Mouse (Mus musculus) left cerebral cortex, postnatal 25 days (tissue): ENCODE results near the gene Agpat4. TPM values are rescaled to one million over a fixed set of nuclear protein-coding genes. Genes with fewer than 3 reads are reported as not detected.

Experiments used
- DNase-seq, 2 experiments: peaks; one replicate each; pipeline ENCODE4 v3.0.0; 2022; ENCODE audit warnings: low spot score in 2 of 2, mixed read lengths in 1 of 2
- intact Hi-C: fragments of 180-260 bp; cut with DNase I; formaldehyde crosslinking; loops from one replicate; pipeline ENCODE4 v1.15.1; 2025
- total RNA-seq, 2 experiments: library from RNA; stranded (reverse); gene quantifications; 2 replicates each; pipeline ENCODE4 v1.2.3; 2021

Agpat4 gene
- total RNA-seq, 2 experiments from 2014 or later = 60.5 to 65.6 TPM

DNA sequence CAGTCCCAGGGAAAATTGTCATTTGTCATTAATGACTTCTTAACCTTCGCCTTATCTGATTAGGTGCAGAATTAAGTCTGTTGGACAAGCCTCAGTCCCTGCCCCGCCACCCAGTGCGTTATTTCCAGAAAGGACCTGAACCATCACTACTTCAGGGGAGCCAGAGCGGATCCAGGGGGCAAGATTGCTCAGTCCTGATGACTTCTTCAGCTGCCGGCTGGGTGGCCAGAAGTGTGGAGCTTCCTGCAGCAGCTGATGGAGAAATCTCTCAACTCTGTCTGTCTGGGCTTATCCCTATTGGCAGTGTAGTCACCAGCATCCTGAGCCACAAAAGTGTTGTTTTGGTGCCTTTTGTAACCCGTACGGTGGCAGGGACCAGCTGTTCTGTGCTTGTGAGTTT, 60.8 kb downstream of the Agpat4 start:
- no peak for DNase-seq
- intact Hi-C loops = no loop called here

DNA sequence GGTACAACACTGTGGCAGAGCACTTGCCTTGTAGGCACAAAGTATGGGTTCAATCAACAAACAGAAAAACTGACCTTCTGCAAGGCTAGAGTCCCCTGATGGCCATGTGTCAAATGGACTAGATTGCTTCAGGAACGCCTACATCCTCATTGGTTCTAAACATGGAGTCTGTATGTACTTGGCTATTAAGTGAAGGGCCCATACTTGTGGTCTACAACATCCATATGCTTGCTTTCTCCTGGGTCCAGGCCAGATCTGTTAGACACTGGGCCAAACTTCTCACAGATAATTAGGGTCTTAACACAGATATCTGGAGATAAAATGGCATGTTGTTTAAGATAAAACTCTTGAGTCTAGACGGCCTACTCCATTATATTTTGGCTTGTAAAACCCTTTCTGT, 61.3 kb downstream of the Agpat4 start:
- intact Hi-C loops = no loop called here
- no peak for DNase-seq

DNA sequence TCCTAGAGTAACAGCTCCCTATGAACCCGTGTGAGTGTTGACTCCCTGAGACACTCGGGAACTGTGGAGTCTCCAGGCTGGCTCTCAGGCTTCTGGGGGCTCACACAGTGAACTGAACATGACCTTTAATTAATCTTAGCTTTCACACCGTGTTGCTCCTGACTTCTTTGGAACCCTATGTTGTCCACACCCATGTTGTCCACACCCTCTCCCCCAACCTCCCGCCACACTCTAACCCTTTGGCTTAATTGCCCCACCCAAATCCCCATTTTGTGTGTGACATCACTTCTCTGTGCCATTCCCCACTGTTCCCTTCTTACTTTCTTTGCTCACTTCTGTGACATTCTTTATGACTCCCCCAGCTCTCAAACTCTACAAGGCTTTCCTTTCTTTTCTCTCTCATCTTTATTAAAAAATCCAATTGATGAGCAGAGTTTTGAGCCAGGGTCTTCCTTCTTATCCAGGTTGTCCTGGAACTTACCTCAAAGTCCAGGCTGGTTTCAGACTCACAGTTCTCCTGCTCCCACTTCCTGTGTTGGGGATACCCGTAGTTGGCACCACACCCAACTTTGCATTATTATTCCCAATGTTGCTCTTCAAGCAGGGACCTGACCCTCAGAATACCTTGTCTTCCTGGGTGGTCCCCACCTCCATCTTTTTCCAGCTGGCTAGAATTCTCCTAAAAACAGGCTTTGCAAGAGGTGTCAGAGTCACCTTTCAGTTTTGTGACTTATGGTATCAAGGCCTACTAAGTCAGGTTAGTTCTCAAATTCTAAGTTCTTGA, 64.4 kb downstream of the Agpat4 start:
- DNase-seq = no peak
- intact Hi-C loops = no loop called here

DNA sequence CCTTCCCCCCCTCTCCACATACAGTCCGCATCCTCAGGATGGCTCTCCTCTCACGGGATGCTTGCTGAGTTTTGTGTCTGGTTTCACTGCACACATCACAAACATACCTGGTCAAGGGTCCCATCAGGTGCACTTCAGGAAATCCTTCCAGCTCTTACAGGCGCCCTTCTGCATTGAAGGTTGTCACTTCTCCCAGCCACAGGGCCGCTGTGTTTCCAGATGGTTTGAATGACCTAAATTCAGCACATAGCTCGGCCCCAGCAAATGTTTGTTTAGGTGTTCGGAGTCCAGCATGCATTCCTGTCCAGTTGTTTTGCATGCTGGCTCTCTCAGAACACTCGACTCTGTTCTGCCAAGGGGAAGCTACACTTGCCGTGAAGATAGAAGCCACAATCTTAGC, 65.8 kb downstream of the Agpat4 start:
- intact Hi-C loops = no loop called here
- DNase-seq = no peak

DNA sequence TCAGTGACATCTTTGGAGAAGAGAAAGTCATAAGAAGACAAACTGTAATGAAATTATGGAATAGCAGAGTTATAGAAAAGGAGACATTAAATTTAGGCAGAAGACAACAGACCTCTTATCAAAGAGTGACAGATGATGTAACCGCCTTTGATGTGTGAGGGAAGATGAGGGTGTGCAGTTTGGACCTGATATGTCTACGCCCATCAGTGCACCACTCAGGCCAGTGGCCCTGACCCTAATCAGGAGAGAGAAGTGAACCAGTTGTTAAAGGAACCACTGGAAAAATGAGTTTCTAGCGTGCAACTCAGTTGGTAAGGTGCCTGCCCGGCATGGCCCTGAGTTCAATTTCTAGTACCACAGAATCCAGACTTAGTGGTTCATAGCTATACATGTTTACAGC, 67.4 kb downstream of the Agpat4 start:
- intact Hi-C loops = no loop called here
- DNase-seq = no peak

DNA sequence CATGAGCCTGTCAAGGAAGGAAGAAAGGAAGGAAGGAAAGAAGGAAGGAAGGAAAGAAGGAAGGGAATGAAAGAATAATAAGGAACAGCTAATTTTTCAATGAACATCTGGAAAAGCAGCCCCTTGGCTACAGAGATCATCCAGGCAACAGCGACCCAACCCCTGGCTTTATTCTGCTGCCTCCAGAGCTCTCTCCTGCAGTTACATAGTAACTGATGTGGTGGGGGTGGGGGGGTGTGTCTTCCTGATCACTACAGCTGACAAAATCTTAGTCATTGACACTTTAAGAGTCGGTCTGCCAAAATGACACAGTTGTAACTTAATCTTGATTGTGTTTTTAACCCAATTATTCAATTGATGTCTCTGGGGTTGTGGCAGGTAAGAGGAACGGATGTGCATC, 67.8 kb downstream of the Agpat4 start:
- intact Hi-C loops = no loop called here
- no peak for DNase-seq

DNA sequence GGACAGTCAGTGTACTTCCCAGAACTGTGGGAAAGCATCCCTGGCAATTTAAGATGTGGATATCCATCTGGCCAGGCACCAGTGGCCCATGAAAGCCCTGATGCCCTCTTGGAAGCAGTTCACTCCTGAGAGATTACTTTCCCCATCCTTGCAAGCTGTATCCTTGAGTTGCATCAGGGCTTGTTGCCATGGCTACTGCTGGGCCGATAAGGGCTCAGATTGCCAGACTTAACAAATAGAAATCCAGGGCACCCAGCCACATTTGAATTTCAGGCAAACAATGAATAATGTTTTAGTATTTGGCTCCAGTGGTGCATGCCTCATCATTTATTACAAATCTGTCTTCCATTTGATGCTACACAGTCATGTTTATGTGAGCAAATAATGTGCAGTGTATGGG, 69.3 kb downstream of the Agpat4 start:
- intact Hi-C loops = no loop called here
- peak in 1 of 2 experiments; percentile 52 for DNase-seq

DNA sequence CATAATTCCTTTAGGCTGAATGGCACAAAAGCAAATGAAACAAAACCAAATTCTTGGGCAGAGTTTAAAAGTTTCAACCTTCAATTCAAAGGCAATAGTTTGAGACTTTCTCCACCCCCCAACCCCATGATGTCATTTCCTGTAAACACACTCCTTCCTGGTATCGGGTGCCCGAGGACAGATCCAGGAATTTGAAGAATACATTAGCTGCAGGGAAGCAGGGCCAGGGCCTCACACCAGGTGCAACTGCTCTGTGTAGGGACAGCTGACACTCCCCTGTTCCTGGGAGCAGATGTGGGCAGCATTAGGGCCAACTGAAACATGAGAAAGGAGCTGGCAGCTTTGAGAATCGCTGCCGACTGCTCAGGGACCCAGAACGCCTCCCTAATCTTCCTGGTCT, 76.6 kb downstream of the Agpat4 start:
- DNase-seq = no peak
- intact Hi-C loops = no loop called here

DNA sequence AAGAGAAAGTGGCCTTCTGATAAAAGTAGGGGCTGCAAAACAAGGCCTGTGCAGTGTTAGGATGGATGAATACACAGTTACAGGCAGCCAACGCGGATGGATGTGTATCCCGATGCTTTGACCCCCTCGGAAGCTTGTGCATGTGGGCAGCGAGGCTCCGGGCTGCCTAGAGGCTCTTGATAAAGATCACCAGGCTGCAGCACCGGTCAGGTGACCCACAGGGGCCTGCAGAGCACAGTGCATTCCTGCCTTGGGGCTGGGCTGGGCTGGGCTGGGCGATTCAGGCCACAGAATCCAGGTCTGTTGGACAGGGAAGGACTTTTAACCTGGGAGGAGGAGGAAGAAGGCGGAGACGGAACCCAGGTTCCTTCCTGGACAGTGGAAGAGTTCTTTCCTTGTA, 77.1 kb downstream of the Agpat4 start:
- intact Hi-C loops = no loop called here
- no peak for DNase-seq

DNA sequence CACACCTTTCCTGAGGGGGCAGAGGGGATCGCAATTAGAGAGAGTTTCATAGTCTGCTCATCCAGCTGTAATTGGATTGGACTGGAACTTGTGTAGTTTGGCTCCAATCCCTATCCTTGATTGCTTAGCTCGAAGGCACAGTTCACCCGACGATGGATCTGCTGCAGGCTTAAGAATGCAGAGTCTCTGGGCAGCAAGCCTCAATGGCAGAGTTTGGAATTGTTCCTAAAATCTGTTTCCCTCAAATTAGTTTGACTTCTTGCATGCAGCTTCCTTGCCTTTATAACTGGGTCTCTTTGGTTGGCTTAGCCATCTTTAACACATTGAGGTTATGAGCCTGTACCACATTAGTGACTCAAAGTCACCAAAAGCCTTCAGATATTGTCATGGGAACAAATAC, 81.4 kb downstream of the Agpat4 start:
- intact Hi-C loops = no loop called here
- DNase-seq = no peak

DNA sequence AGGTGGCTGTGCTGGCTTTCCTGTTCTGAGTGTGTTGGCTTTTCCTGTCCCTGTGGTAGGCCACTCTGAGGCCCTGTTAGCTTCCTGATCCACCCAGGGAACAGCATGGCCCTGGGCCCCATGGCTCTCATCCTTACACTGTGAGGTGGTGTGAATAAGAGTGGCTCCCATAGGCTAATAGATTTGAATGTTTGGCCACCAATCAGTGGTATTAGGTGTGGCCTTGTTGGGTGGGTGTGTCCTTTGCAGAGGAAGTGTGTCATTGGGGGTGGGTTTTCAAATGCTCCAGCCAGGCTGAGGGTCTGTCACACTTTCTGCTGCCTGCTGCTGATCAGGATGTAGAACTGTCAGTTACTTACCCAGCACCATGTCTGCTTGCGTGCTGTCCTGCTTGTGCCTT, 82.6 kb downstream of the Agpat4 start:
- no peak for DNase-seq
- intact Hi-C loops = no loop called here

DNA sequence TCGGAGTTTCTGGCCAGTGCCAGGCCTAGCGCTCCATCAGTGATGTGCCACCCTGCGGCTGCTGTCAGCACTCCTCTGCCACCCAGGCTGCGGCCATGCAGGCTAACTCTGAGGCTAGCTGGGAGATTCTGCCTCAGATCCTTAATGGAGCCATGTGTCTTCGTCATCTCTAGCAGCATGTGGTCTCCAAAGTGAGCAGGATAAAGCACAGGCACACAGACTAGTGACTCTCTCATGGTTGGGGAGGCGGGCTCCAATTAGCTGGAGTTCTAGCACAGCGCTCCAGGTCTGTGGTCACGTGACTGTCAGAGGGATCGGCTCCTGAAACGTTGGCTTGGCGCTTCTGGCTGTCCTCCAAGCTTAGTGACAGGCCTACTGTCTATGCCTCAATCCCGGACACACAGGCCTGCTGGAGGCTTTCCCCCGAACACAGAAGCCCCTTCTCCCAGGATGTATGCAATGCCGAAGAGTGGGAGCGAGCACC, 85.0 kb downstream of the Agpat4 start:
- intact Hi-C loops = no loop called here
- no peak for DNase-seq

DNA sequence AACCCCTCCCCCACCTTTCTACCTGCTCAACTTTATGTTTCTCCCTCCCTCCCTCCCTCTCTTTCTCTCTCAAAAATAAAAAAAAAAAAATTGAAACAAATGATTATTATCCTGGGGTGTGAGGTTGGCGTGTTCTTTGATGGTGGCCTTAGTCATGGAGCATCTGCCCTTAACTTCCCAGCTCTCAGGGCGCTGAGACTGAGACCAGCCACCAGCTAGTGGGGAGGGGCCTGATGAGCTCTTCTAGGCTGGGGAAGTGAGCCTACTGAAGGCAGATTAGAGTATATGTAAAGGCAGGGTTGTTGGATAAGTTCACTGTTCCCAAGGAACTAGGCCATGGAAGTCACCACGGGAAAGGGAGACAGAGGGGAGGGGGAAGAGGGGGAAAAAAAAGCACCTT, 85.7 kb downstream of the Agpat4 start:
- intact Hi-C loops = no loop called here
- no peak for DNase-seq

DNA sequence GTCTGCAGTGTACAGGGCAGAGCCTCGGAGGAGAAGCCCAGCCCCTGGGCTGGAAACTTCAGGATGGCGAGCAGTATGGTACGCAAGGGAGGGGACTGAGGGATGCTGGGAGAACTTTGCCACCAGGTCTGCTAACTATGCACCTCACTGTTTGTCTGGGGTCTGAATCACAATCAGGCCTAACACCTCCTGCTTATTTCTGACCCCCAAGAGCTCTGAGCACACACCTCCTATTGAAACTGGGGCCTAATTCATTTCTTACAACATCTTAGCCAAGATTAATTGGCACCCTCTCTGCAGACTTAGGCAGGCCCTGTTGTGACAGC, 86.1 kb downstream of the Agpat4 start:
- intact Hi-C loops = no loop called here

DNA sequence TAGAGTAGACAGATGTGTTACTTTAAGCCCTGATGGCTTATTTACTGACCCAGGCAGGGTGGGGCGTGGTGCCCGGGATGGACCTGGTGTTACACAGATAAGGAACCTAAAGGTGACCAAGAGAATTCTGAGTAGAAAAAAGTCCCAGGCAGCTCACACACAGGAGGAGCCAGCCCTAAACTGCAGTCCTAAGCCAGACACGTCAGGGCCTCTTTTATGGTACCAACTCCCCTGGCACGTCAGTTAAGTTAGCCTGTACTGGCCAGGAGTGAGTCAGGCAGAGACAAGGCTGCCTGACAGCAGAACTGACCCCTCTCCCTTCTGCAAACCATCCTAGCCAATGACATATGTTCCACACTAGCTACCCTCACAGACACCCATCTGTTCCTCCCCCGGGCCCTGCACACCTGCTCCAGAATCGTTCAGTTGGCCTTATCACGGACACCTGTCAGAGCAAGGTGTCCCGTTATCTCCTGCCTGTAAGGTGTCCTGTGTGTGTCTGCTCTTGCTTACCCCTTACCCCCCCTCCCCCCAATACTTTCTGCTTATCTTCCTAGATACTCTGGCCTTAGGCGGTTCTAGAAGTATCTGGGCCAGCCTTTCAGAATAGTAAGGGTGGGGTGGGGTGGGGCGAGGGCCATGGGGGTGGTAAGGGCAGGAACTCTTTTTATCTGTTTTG, 86.7 kb downstream of the Agpat4 start:
- intact Hi-C loops = no loop called here
- DNase-seq = no peak

More for the DNA sequence above, 86.1 kb downstream of the Agpat4 start:
- DNase-seq = no peak

DNA sequence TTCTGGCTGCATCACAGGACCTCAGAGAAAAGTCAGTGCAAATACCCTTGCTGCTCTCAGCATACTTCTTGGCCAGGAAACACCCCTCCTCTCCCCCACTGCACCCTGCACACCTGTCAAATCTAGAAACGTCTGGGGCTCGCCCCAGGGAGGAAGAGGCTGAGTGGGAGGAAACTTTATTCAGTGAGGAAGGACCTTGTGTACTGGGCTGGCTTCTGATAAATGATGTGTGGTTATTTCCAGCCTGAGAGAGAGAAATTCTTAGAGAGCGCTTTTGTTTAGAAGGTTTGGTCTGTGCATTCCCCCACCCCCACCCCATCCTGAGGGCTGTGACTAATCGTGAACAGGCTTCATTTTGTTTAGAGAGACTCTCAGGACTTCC, 87.2 kb downstream of the Agpat4 start:
- no peak for DNase-seq
- intact Hi-C loops = no loop called here

DNA sequence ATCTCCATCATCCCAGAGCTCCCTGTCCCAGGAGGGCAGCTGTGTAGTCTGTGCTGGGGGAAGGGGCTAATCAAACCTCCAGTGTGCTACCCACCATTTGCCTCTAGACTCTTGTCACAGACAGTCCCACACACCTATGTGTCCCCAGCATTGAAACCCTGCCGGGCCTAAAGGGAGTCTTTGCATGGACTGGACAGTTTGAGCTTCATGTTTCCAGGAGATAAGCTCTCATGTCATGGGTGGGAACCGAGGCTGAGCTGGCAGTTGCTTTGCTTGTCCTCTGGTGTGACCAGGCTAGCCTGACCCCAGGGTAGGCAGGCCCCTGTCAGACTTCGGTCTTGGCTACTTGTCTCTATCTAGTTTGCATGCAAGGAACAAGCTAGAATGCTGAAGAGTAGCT, 87.7 kb downstream of the Agpat4 start:
- intact Hi-C loops = no loop called here

DNA sequence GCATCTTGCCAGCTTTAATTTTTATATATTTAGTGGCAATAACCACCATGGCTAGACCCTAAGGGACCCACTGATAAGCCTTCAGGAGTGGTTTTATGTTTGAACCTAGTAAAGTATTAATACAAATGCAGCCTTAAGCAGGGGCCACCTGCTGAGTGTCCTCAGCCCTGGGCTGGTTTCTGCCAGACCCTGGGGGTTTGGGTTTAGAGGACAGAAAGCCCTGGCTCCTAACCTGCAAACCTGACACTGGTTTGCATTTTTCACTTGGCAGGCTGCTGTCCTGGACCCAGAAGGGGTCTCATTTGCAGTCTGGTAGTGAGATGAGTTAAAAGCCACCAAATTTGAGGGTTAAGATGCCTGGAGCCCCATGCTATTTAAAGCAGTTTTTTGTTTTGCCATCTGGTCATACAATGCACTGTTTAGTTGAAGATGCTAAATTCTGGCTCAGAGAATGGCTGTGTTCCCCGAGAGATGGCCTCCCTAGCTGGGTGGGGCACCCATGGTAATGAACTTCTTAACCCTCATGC, 88.6 kb downstream of the Agpat4 start:
- no peak for DNase-seq
- intact Hi-C loops = no loop called here

More for the DNA sequence above, 87.7 kb downstream of the Agpat4 start:
- no peak for DNase-seq

DNA sequence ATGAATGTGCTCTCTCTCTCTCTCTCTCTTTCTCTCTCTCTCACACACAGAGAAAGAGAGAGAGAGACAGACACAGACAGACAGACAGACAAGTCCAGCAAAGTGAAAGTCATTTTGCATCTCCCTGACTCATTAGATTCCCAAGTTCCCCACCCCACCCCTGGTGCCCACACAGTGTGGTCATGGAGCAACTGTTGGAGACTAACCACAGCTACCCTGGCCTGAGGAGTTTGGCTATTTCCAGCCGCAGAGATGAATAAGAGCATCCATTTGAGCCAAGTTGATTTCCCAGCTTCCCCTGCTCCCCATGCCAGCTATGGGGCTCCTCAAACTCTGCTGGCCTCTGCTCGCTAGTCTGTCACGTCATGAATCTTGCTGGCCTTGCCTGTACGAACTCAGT, 91.0 kb downstream of the Agpat4 start:
- intact Hi-C loops = no loop called here
- DNase-seq = no peak

DNA sequence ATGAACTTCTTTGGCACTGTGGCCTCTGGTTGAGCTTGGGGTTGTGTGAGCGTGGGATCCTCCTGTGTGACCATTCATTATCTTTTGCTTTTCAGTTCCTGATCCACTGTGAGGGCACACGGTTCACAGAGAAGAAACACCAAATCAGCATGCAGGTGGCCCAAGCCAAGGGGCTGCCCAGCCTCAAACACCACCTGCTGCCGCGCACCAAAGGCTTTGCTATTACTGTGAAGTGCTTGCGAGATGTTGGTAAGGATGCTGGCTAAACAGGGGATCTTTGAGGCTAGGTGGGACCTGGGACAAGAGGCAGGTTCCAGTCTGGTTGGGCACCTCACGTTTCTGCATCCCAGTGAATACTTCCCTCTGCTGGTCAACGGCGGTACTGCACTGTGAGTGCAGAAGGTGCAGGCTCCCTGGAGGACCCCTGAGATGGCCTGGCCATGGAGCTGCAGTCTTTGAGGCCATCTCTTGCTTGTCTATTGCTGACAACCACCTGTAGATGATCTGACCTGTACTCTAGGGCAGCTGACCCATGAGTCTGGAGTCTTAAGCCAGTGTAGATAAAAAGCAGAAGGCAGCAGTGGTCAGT, 92.1 kb downstream of the Agpat4 start:
- peak; percentile 84 to 85 for DNase-seq
- intact Hi-C loops = loop anchor here (1.0 to 5.0 kb wide), 2 partner anchors 93 to 171 kb away; partner anchors contain the start of gene Agpat4

DNA sequence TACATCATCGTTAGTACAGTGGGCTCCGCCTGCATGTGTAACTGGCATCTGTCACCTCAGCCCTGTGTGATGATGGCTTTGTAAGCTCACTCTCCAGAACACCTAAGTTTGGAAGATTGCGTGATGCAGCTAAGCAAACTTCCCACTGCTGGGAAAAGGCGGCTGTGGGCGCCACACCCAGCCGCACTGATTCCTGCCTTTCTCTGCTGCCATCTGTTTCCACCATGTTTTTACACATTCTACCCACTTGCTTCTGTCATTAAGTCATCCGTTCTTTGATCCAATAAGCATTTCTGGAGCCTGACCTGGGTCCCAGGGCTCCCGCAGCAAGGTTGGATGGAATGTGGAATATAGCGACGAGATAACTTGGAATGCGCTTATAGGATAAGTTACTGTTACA, 93.4 kb downstream of the Agpat4 start:
- peak in 1 of 2 experiments; percentile 74 for DNase-seq
- intact Hi-C loops = loop anchor here (2.0 to 5.0 kb wide), 2 partner anchors 57 to 95 kb away; partner anchors contain the start of gene Agpat4
